Mouse (Mus musculus) layer of hippocampus, adult 11-12 months (tissue): Measurements from ENCODE around the gene Mlf1.

Experiments used
- DNase-seq: peaks from one replicate; pipeline ENCODE4 v3.0.0; 2022; ENCODE audit warnings: low spot score

Mlf1 gene

DNA sequence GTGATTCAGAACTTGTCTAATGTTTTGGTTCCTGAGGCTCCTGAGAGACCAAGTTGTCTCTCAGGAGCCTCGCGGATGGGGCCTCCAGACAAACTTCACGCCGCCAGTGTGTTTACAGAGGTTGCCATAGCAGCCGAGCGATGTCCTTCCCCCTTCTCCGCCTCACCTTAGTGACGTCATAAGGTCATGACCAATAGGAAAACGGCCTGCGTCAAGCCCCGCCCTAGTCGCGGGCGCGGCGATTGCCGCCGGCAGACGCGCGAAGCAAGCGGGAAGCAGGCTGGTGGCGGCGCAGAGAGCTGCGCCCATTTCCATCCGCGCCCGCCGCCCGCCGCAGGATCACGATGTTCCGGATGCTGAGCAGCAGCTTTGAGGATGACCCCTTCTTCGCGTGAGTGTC is at the start of gene Mlf1:
Mlf1 (plus strand) TSS at position 226 of the 400 bp plus-strand sequence.
- DNase-seq, result peak; percentile 86

DNA sequence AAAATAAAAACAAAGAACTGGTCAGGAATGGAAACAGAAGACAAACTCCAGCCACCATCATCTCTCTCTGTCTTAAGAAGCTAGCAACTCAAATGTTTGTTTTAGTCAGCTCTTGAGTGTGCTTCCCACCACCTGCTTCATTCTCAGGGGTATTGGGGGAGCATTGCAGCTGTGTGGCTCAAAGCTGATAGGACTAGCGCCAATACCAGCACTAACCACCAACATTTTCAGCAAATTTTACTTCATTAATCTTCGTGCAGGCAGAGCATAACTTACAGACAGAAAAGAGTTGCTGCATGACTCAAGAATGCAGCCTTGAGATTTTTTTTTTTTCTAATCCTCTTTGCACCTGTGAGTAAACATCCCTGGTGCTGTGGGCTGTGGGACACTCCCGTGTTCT is 34.3 kb upstream of the Mlf1 start:
- no peak for DNase-seq

DNA sequence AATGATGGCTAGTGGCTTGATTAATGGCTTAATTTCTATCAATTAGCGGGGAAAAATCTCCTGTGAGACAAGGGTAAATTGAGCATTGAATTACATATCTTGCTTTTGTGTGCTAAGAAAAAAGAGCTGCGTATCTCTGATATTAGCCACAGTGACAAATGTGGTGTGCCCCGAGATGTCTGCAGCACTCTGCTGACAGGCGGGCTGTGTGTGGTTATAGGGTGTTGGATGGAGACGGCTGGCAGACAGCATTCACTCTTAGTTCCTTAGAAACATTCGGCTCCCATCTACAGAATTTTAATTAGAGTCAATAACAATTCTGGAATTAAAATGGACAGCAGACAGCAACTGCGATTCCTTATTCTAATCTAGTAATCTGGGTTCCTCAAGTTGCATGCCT is 33.0 kb upstream of the Mlf1 start:
- DNase-seq, result no peak

DNA sequence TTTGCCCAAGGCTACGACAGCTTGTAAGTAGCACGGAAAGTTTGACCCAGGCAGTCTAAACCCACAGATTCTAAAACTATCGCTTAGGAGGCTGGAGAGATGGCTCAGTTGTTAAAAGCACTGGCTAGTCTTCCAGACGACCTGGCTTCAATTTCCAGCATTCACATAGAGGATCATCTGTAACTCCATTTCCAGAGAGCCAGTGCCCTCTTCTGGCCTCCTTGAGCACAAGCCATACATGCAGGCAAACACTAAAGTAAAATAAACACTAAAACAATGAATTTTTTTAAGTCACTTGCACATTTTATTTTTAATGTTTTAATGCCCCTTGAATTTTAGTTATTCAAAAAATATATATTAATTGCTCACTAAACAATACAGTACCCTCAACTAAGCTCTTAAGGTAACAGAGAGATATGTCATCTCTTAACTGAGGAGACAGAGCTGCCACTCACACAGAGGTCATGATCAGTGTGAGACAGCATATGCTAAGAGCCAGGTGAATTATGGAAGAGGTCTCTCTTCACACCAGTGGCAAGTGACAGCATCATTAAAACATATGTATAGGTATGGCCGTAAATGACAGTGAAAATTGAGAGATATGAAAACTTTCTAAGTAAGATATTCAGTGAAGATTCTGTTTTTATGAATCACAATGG is 30.8 kb upstream of the Mlf1 start:
- no peak for DNase-seq

DNA sequence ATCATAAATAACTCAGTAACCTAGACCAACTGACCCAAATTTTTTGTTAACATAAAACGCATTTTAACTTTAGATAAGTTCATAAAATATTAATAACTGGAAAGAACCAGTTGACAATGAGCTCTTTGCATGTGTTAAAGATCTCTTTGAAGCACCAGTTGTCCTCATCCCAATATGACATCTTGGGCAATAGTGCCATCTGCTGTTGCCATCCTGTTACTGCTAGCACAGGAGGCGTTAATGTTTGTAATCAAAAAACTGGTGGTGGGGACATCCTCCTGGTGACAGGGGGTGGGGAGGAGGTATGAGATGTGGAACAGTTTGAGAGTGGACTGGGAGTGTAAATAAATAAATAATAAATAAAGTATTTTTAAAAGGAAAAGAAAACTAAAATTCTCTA is 29.3 kb upstream of the Mlf1 start:
- DNase-seq, result peak; percentile 46

DNA sequence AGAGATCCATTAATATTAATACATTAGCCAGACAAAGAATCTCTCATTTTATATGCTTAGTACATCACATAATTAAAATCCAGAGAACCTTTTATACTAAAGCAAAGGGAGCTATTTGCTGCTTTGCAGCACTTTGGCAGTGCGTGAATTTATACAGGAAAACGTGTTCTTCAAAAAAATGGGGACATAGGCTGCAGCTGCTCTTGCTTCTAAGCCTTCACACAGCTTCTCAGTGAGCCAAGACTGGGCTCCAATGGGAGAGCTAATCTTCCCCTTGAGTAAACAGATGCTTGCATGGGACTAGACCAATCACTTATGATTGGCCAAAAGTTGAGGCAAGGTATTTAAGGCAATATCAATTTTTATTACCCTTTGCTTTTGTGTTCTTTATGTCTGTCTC is 27.2 kb upstream of the Mlf1 start:
- DNase-seq, result no peak

DNA sequence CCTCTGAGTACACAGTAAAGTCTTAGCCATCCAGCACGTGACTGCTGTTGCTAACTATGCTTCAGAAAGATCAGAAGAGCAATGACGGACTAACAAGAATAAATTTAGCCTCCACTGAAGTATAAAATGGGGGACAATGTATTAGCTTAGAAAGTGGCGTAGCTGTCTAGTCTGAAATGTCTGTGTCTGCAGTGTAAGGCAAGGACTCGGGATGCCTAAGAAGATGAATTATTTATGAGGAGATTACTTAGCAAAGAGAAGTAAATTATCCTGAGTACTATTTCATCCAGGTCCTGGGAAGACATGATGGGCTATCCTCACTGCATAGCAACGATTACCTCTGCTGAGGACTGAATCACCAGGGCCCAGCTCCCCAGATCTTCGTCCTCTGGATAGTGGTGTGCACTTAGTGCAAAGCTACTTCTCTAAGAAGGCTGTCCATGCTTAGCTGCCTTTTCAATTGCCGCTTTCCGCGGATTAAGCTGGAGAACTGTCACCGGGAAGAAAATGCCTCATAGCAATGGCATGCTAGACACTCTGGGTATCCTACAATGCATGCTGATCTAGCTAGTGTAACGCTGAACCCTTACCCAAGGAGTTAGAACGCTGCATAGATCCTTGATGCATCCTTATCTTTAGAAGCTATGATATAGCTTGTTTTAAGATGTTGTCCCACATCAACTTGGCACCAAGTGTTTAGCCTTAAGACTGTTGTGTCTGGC is 22.3 kb upstream of the Mlf1 start:
- DNase-seq, result no peak

DNA sequence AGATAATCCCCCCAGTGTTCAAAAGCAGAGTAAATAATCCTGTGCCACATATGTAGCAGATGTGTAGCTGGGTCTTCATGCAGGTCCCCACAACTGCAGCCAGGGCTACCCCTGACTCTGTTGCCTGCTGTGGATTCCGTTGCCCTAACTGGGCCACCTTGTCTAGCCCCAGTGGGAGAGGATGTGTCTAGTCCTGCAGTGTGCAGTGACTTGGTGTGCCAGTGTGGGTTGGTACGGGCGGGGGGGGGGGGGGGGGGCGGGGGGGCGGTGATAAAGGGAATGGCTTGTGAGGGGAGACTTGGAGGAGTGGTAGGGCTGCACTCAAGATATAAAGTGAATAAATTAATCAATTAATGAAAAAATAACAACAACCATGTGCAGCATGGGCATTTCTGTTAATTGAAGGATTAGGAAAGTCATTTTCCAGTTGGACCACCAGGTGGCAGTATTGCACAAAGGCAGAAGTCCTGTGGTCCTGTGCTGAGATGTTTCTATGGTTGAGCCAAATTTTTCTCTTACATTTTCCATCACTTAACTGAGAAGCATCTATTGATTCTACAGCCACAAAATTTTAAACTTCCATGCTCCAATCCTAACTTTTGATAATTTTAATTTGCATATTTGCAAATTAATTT is 21.7 kb upstream of the Mlf1 start:
- DNase-seq, result peak; percentile 28

DNA sequence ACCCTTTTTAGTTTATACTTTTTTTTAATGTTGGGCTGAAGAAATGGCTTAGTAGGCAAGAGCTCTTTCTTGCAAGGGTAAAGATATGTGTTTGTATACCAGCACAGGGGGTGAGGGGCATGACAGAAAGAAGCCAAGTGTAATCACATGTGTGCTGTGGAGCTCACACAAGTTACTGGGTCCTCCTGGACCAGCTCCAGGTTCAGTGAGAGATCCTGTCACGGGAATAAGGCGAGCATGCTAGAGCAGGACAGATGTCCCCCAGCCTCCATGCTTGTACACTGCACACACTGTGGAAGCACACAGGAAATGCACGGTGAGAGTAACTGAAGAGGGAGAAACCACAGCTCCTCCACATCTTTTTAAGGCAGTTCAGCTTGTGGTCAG is 21.1 kb upstream of the Mlf1 start:
- no peak for DNase-seq

DNA sequence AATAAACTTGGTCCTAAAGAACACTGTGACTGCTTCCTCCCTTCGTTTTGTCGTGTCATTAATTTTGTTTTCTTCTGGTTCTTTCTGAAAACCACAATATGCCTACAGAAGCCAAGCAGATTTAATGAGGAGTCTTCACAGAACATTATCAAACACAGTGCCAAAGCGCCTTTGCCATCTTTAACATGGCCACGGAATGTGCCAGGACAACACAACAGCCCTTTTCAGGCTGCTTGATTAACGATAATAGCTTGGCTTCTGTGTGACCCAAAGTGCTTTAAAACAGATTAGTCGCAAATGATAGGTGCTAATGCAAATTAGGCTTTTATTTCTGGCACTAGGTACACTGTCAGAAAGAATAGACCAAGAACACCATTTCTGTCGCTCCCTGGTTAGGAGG is 15.5 kb upstream of the Mlf1 start:
- DNase-seq, result no peak

DNA sequence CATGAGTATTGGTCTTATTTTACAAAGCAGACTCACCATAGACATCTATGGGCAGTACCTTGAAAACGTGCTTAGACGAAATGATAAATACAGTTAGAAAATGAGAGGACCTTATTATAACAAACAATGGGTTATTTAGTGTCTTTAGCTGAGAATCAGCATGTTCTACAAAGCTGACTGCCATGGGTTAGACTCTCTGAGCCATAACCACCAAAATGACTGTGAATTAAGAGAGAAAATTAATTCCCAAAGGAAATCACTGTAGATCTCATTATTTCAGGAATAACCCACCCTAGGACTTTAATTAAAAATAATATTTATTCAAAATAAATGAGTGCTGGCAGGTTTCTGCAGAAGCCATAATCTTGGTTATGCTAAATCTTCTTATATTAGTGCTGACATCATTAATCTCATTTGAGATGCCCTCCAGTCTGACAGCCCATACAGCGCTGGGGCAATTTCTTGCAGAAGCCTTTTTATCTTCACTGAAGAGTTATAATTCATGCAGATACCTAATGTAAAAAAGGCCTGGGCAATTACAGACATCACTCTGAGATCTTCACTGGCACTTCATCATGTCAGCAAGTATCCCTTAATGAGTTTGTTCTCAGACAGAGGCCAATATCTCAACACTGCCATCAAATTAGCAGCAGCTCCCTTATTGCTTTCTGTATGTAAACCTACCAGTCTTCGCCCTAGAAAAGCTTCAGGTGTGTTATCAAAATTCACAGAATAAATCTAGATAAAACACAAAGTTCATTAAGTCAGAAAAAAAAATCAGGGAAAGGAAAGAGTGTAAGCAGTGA is 7.6 kb upstream of the Mlf1 start:
- DNase-seq, result no peak

DNA sequence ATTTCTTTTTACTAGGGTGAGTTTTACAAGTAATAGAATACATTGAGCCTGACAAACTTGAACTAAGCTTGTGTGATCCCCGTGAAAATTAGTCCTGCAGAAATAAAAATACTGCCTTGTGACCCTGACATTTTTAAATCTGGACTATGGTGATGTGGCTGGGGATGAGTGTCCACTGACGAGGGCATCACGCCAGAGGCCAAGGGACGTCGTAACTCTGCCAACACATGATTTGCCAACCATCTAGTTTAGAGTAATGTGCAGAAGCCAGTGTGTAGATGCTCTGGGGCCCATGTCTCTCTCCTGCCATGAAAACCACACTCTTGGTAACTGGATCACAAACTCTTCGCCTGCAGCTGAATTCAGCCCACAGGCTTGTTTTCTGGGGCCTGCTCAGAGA is 6.4 kb upstream of the Mlf1 start:
- DNase-seq, result no peak

DNA sequence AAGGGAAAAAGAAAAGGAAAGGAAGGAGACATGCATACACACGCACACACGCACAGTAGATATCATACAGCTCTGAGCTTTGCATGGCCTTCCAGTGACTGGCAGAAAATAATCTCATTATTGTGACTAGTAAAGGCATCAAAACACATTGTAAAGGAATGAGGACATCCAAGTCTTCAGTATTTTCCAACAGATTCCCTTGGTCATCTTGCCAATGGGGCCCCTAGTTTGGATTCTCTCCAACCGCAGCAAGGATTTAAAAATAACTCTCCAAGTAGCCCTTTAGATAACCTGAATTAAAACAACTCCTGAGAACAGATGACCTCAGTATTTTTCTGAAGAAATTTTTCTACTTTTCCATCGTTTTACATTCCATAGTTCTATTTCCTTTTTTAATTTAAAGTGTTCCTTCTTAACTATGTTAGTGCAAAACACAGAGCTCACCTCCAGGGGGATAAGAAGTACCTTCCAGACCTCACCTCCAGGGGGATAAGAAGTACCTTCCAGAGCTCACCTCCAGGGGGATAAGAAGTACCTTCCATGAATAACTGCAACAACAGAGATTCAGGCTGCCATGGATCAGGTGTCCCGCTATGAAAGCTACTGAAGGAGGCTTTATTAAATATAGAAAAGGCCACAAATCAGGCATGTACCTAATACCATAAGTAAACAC is 4.4 kb upstream of the Mlf1 start:
- DNase-seq, result no peak

DNA sequence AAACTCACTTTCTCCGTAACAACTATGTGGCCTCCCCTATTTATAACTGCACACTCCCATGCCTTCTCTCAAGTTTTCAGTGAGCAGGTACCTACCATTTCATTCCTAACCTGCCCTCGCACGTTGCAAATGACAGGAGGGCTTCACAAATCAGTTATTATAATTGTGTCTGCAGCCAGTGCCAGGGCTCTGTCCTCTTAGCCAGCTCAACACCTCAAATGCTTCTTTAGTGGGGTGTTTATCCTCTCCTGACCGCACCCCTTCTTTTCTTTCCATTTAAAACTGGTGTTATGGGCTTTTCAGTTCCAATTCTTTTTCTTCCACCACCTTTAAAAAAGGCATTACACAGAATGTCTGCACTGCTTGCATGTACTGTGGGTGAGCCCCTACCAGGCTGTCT is 1.7 kb upstream of the Mlf1 start:
- no peak for DNase-seq

DNA sequence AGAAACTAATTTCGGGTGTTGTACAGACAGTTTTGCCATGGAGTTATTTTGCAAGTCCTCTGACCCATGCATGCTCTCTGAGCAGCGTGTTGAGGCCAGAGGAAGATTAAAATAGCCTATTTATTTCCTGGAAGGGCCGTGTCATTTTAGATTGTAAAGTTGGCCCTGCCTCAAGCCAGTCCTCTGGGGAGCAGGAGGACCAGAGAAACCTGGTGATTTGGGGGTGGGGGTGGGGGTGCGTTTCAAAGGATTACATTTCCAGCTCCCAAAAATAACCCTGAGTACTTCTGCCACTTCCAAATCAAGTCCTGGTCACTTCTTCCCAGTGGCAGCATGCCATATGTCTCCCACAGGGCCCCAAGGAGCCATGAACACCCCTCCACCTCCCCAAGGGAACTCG is 1.1 kb upstream of the Mlf1 start:
- DNase-seq, result no peak

DNA sequence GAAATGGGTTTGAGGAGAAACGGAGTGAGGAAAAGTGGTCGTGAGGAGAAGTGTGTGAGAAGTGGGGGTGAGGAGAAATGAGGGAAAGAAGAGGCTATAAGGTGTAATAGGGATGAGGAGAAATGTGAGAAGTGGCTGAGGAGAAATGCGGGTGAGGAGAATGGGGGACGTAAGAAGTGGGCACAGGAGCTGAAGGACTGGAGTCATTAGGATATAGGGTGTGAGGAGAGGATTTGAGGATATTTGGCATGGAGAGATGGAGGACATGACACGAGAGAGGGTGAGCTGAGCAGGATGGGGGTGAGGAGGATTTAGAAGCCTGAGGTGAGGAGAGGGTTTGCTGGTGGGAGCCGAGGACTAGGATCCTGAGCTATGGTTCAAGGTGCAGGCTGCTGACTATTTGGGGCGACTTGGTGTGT is 472 bp downstream of the Mlf1 start:
- DNase-seq, result no peak

DNA sequence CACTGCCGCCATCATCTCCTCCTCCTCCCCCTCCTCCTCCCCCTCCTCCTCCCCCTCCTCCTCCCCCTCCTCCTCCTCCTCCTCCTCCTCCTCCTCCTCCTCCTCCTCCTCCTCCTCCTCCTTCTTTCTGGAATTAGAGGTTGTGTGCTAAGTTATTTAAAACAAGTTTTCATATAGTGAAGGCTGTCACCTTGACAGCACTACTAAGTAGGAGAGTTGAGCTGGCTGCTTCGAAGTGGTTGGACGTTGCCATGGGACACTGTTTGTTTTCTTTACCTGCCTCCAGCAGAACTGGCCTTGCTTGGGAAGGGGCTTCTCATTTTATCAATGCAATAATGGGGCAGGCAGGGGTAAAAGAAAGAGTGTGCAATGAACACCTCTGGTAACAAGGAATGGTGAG is 1.2 kb downstream of the Mlf1 start, which contains the start of gene Gm17402:
Gm17402 (minus strand) TSS at position 101 of the 400 bp plus-strand sequence.
- DNase-seq, result no peak

DNA sequence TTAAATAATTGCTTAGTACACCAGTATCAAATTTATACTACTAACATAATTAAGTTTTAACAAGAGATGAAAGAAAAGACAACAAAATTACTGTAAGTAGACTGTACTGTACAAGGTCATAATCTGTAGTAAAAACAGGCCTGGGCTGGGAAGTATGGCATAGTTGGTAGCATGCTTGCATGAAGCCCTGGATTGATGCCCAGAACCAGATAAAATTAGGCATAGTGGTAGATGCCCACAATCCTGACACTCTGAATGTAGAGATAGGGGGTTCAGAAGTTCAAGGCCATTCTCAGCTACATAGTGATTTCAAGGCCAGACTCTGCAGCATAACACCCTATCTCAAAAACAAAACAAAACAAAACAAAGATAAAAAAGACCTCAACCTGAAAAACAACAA is 4.3 kb downstream of the Mlf1 start:
- DNase-seq, result no peak

DNA sequence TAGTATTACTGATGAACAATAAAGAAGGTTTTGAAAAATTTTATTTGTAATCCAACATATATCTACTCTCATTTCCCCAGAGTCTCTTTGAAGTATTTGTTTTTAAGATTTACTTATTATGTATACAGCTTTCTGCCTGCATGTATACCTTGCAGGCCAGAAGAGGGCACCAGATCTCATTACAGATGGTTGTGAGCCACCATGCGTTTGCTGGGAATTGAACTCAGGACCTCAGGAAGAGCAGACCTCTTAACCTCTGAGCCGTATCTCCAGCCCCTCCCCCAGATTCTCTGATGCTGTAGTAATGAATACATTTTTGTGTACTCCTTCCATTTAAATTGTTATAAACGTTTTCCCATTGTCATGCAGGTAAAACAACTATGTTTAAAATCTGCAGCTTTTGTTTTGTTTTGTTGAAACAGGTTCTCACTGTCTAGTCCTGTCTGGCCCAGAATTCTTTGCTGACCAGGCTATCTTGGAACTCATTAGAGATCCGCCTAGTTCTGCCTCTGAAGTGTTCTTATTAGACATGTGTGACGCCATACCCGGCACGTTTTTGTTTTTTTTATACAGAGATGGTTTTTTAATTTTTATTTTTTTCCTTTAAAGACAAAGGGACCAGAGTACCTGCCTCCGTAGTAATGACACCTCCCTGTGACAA is 55.6 kb downstream of the Mlf1 start:
- no peak for DNase-seq

DNA sequence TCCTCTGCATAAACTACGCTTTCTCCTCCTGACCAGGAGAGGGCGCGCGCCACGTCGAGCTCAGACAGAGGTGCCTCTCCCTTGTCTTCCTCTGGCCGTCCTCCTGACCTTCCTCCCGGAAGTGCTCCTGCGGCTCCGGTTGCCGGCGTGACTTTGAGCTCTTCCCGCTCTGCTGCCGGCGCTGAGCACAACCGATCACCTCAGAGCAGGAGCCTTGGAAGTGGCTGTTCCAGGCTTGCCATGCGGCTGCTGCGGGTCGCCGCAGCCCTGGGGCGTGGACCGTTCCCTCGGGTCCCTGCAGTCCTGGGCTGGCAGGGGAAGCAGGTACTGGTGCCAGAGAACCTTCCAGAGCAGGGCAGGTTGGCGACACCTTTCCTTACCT is 56.1 kb downstream of the Mlf1 start, which contains the start of gene Gfm1:
Gfm1 (plus strand) TSS at position 98 of the 382 bp plus-strand sequence.
- peak; percentile 82 for DNase-seq

DNA sequence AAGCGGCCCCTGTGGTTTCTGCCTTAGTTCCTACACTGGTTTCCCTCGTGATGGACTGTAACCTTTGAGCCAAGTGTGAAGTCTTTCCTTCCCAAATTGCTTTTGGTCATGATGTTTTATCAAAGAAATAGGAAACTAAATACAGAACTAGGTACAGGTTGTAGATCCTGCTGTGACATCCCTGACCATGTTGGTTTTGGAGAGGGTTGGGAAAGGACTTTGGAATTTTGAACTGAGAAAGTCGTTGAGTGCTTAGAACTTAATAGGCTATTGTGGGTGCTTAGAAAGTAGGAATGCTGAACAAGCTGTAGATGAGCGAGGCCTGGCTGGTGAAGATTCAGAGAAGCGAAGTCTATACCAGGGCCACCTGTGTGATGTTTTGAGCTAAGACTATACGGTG is 60.1 kb downstream of the Mlf1 start:
- no peak for DNase-seq
